Comparison of ENCODE assay signal across 31 mouse cellular contexts in the genomic region with DNA sequence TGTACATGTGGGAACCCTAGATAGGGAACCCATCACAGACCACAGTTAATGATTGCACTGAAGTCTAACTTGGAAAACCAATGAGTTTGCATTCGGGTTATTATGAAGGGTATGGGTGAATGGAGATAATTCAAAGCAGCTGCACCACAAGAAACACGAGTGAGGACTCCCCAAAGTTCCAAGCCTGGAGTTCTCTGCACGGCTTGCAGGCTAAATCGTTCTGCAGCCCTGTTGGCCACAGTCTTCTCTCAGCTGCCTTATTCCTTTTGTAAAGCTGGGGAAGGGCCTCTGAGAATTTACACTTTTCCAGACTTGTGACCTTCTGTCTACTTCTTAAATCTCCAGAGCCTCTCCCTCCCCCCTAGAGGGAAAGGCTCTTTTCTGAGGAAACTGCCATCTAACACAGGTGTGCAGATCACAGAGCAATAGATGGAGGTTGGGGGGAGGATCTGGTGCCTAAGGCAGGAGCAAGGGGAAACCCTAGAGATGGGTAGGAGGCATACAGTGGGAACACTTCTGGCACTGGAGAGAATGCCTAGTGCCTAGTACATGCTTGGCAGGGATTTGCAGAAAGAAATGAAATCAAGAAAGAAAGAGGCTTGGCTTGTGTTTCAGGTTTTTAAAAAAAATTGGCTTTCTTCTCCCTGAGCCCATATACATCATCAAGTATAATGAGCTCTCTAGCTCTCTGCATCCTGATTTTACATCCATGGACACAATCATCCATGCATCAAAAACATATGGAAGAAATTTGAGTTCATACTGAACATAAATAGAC. TPM values are rescaled to one million over a fixed set of nuclear protein-coding genes. Genes with fewer than 3 reads are reported as not detected.
A peak's percentile ranks its signal among the peaks of the same experiment; 100 is the strongest.
DNase-seq lines count a peak whose midpoint lies in the region; ATAC-seq and TF ChIP-seq lines count a peak whose summit lies in the region.
"Had no signal": no experiment of that assay in that cellular context is flagged by ENCODE, and none has a peak within 500 bp of the region (broad histone marks: within the 10 kb centered on the region; RNA-seq: fewer than 3 reads in every experiment).

No protein-coding gene starts in this region.

- no peak overlapping the region for H3K9ac ChIP-seq in forebrain, postnatal 0 days
- no peak overlapping the region for H3K9ac ChIP-seq in forebrain, embryonic 15.5 days (replicated peaks)
- H3K9ac ChIP-seq in embryonic facial prominence, embryonic 15.5 days = no peak overlapping the region
- no peak overlapping the region for H3K9ac ChIP-seq in limb, embryonic 14.5 days (ENCODE audit: low read depth, low read length, severe bottlenecking)
- H3K9ac ChIP-seq: forebrain, embryonic 12.5 days; heart, embryonic 15.5 days; hindbrain, embryonic 12.5 days; intestine, embryonic 15.5 days; liver, embryonic 14.5 days; neural tube, embryonic 15.5 days had no signal

- H3K36me3 ChIP-seq in forebrain, postnatal 0 days (ENCODE audit: insufficient read depth) = no peaks in the 10 kb centered on the region
- no peaks in the 10 kb centered on the region for H3K36me3 ChIP-seq in forebrain, embryonic 15.5 days
- H3K36me3 ChIP-seq in embryonic facial prominence, embryonic 15.5 days = no peaks in the 10 kb centered on the region
- H3K36me3 ChIP-seq in limb, embryonic 14.5 days (ENCODE audit: control insufficient read depth, insufficient read depth, low read length) = no peaks in the 10 kb centered on the region
- H3K36me3 ChIP-seq: forebrain, embryonic 12.5 days; G1E; heart, embryonic 10.5 days; heart, embryonic 15.5 days; hindbrain, embryonic 12.5 days; intestine, embryonic 15.5 days; neural tube, embryonic 15.5 days had no signal

- ATAC-seq in forebrain, postnatal 0 days = no peak; the same call in 1 of the 2 replicates
- no peak for ATAC-seq in forebrain, embryonic 15.5 days (replicated peaks)
- ATAC-seq in embryonic facial prominence, embryonic 15.5 days (ENCODE audit: insufficient number of reproducible peaks, low FRiP score, low TSS enrichment, low read depth) = peak; percentile 70; the same call in 1 of the 2 replicates
- ATAC-seq in limb, embryonic 14.5 days (ENCODE audit: low FRiP score, low read depth) = no peak; the same call in 1 of the 2 replicates
- no peak for ATAC-seq in erythroblast, adult 5-6 weeks (replicated peaks; ENCODE audit: low FRiP score, poor library complexity, severe bottlenecking)
- ATAC-seq: hindbrain, postnatal 0 days; intestine, embryonic 15.5 days had no signal

- H3K27ac ChIP-seq in forebrain, postnatal 0 days (ENCODE audit: low read depth, low read length) = no peak overlapping the region
- H3K27ac ChIP-seq in forebrain, embryonic 15.5 days (replicated peaks) = no peak overlapping the region
- H3K27ac ChIP-seq in embryonic facial prominence, embryonic 15.5 days (replicated peaks) = peak overlapping the region; percentile 78
- no peak overlapping the region; the same call in 1 of the 2 replicates for H3K27ac ChIP-seq in limb, embryonic 14.5 days (replicated peaks; ENCODE audit: low read depth, low read length)
- H3K27ac ChIP-seq: forebrain, embryonic 12.5 days; heart, embryonic 10.5 days; heart, embryonic 15.5 days; hindbrain, embryonic 12.5 days; hindbrain, postnatal 0 days; intestine, embryonic 15.5 days; layer of hippocampus, adult 2 months; liver, embryonic 14.5 days; neural tube, embryonic 15.5 days had no signal

- TF ChIP-seq POLR2A in limb, embryonic 14.5 days (IDR thresholded peaks at IDR 0.05; ENCODE audit: borderline replicate concordance, extremely low read depth, insufficient read depth, insufficient read length) = no peak

- WGBS in forebrain, postnatal 0 days = 71% methylated on average over 4 of the region's 4 CpGs
- 79% methylated on average over 4 of the region's 4 CpGs for WGBS in forebrain, embryonic 15.5 days
- 30% methylated on average over 4 of the region's 4 CpGs for WGBS in embryonic facial prominence, embryonic 15.5 days
- 25% methylated on average over 4 of the region's 4 CpGs for WGBS in limb, embryonic 14.5 days

- H3K9me3 ChIP-seq in forebrain, postnatal 0 days (ENCODE audit: low read length) = no peaks in the 10 kb centered on the region
- no peaks in the 10 kb centered on the region for H3K9me3 ChIP-seq in forebrain, embryonic 15.5 days
- no peaks in the 10 kb centered on the region for H3K9me3 ChIP-seq in embryonic facial prominence, embryonic 15.5 days (replicated peaks)
- H3K9me3 ChIP-seq in limb, embryonic 14.5 days (ENCODE audit: control insufficient read depth, low read length) = no peaks in the 10 kb centered on the region
- H3K9me3 ChIP-seq: forebrain, embryonic 12.5 days; G1E; heart, embryonic 10.5 days; heart, embryonic 15.5 days; hindbrain, embryonic 12.5 days; intestine, embryonic 15.5 days; neural tube, embryonic 15.5 days had no signal

- DNase-seq in forebrain, postnatal 0 days = peak; percentile 29
- DNase-seq in brain, adult 2 months (ENCODE audit: low read depth, low spot score) = peak; percentile 74
- DNase-seq in limb, embryonic 14.5 days (ENCODE audit: low spot score) = peak; percentile 62
- DNase-seq in cerebellum, postnatal 25 days = no peak
- DNase-seq: adrenal gland, postnatal 10 days; cerebellum, adult 11-12 months; cerebellum, adult 9-11 months; gastrocnemius, postnatal 10 days; heart, postnatal 36 days; kidney, adult 2 months; kidney, postnatal 36 days; layer of hippocampus, postnatal 36 days; left cerebral cortex, postnatal 4 days; lung, adult 2 months; lung, postnatal 10 days; midbrain, embryonic 14.5 days; right cerebral cortex, postnatal 4 days; thymus, postnatal 4 days had no signal

- no peaks in the 10 kb centered on the region for H3K27me3 ChIP-seq in forebrain, postnatal 0 days (ENCODE audit: insufficient read depth, low read length)
- no peaks in the 10 kb centered on the region for H3K27me3 ChIP-seq in forebrain, embryonic 15.5 days
- H3K27me3 ChIP-seq in embryonic facial prominence, embryonic 15.5 days = no peaks in the 10 kb centered on the region
- H3K27me3 ChIP-seq in limb, embryonic 14.5 days (ENCODE audit: control insufficient read depth, insufficient read depth, low read length) = no peaks in the 10 kb centered on the region
- H3K27me3 ChIP-seq: forebrain, embryonic 12.5 days; heart, embryonic 15.5 days; hindbrain, embryonic 12.5 days; intestine, embryonic 15.5 days; neural tube, embryonic 15.5 days had no signal

- TF ChIP-seq CTCF in forebrain, postnatal 0 days (IDR thresholded peaks at IDR 0.05; ENCODE audit: low read depth) = no peak

- 0 out of 2 replicates have a peak, but pooled peaks cover 2% of the 10 kb centered on the region for H3K4me1 ChIP-seq in forebrain, postnatal 0 days (ENCODE audit: insufficient read depth)
- peaks cover 5% of the 10 kb centered on the region for H3K4me1 ChIP-seq in forebrain, embryonic 15.5 days
- H3K4me1 ChIP-seq in embryonic facial prominence, embryonic 15.5 days = peaks cover 24% of the 10 kb centered on the region
- H3K4me1 ChIP-seq in limb, embryonic 14.5 days (ENCODE audit: control insufficient read depth, insufficient read depth, low read length) = peaks cover 9% of the 10 kb centered on the region; the same call in 1 of the 2 replicates
- H3K4me1 ChIP-seq: heart, embryonic 10.5 days; heart, embryonic 15.5 days; intestine, embryonic 15.5 days had no signal

- no peak overlapping the region for H3K4me2 ChIP-seq in forebrain, postnatal 0 days (ENCODE audit: low read depth)
- no peak overlapping the region for H3K4me2 ChIP-seq in forebrain, embryonic 15.5 days (replicated peaks)
- no peak overlapping the region for H3K4me2 ChIP-seq in embryonic facial prominence, embryonic 15.5 days (replicated peaks)
- H3K4me2 ChIP-seq in limb, embryonic 14.5 days (replicated peaks; ENCODE audit: low read depth, low read length, severe bottlenecking) = no peak overlapping the region
- H3K4me2 ChIP-seq: forebrain, embryonic 12.5 days; heart, embryonic 15.5 days; hindbrain, embryonic 12.5 days; intestine, embryonic 15.5 days; neural tube, embryonic 15.5 days had no signal

- H3K4me3 ChIP-seq in forebrain, postnatal 0 days (ENCODE audit: low read depth, low read length) = no peak overlapping the region
- H3K4me3 ChIP-seq in forebrain, embryonic 15.5 days = no peak overlapping the region
- no peak overlapping the region for H3K4me3 ChIP-seq in embryonic facial prominence, embryonic 15.5 days (replicated peaks)
- H3K4me3 ChIP-seq in limb, embryonic 14.5 days (replicated peaks; ENCODE audit: low read length) = no peak overlapping the region
- H3K4me3 ChIP-seq: forebrain, embryonic 12.5 days; heart, embryonic 10.5 days; heart, embryonic 15.5 days; hindbrain, embryonic 12.5 days; intestine, embryonic 15.5 days; layer of hippocampus, adult 2 months; neural tube, embryonic 15.5 days had no signal

RNA-seq across cellular contexts. Expression of gene Glce, which starts 9.7 kb away (rescaled TPM):
- 33.9 and 36.9 TPM in 2 replicates for total RNA-seq in forebrain, postnatal 0 days (2014; rRNA removed)
- 12.0 and 15.3 TPM in 2 replicates for polyA plus RNA-seq in forebrain, postnatal 0 days (2015; fragmentation: Nextera tagmentation; extraction: Ambion mirVana)
- 16.4 and 17.4 TPM in 2 replicates for polyA plus RNA-seq in forebrain, embryonic 15.5 days (2015; fragmentation: Nextera tagmentation; extraction: Ambion mirVana)
- polyA plus RNA-seq in embryonic facial prominence, embryonic 15.5 days (2015; fragmentation: Nextera tagmentation; extraction: Ambion mirVana) = 33.1 and 34.6 TPM in 2 replicates
- polyA plus RNA-seq in limb, embryonic 14.5 days (2012; rRNA removed) = 16.5 and 17.9 TPM in 2 replicates
- 31.9 and 36.9 TPM in 2 replicates for polyA plus RNA-seq in limb, embryonic 14.5 days (2014; fragmentation: Nextera tagmentation; extraction: Ambion mirVana)
- total RNA-seq in erythroblast, adult 5-6 weeks (2015; ENCODE audit: low replicate concordance) = 0.38 and 7.1 TPM in 2 replicates
- 2.2 and 4.3 TPM in 2 replicates for total RNA-seq in erythroblast, adult 5-6 weeks (2017; ENCODE audit: low replicate concordance)

Comparison
In these comparisons a context has a peak if more than half of its experiments do, and no peak if none do; other contexts are left out.
1. DNase-seq: peak in forebrain, postnatal 0 days (single experiment), brain, adult 2 months (single experiment) and limb, embryonic 14.5 days (single experiment); none in cerebellum, postnatal 25 days (0 of 2).